Mouse (Mus musculus) kidney, embryonic 15.5 days (tissue): ENCODE results near the gene 1110051M20Rik. TPM values are rescaled to one million over a fixed set of nuclear protein-coding genes. Genes with fewer than 3 reads are reported as not detected.

Experiments
- ATAC-seq: fragments of 200-750 bp; cut with Nextera tagmentation; replicated peaks from 2 replicates; pipeline ENCODE4 v1.8.0; 2017; ENCODE audit warnings: moderate TSS enrichment; ENCODE audit not compliant: low FRiP score
- H3K27ac ChIP-seq: fragments of 300-500 bp; sonication (generic); 2 replicates; pipeline ENCODE4 v1.5.1; 2015; ENCODE audit warnings: mild to moderate bottlenecking, inconsistent platforms
- H3K27me3 ChIP-seq: fragments of 300-500 bp; sonication (generic); 2 replicates; pipeline ENCODE4 v1.6.1; 2015; ENCODE audit warnings: inconsistent platforms
- H3K36me3 ChIP-seq: fragments of 300-500 bp; sonication (generic); 2 replicates; pipeline ENCODE4 v1.6.1; 2015; ENCODE audit warnings: inconsistent platforms
- H3K4me1 ChIP-seq: fragments of 300-500 bp; sonication (generic); 2 replicates; pipeline ENCODE4 v1.6.1; 2015; ENCODE audit warnings: inconsistent platforms
- H3K4me2 ChIP-seq: fragments of 300-500 bp; sonication (generic); 2 replicates; pipeline ENCODE4 v1.6.1; 2015; ENCODE audit warnings: moderate library complexity, mild to moderate bottlenecking, inconsistent platforms
- H3K4me3 ChIP-seq: fragments of 300-500 bp; sonication (generic); replicated peaks from 2 replicates; pipeline ENCODE4 v1.5.1; 2015; ENCODE audit warnings: mild to moderate bottlenecking, inconsistent platforms
- H3K9ac ChIP-seq: fragments of 300-500 bp; sonication (generic); 2 replicates; pipeline ENCODE4 v1.6.1; 2015; ENCODE audit warnings: mild to moderate bottlenecking, inconsistent platforms
- H3K9me3 ChIP-seq: fragments of 300-500 bp; sonication (generic); replicated peaks from 2 replicates; pipeline ENCODE4 v1.6.1; 2016; ENCODE audit warnings: inconsistent platforms
- WGBS: fragments of 180-500 bp; shearing (Covaris S2); methylation state at CpG from one replicate; pipeline ENCODE4 v1.1.7; 2015; ENCODE audit warnings: mixed read lengths; 5-methylcytosine and 5-hydroxymethylcytosine counted together
- polyA plus RNA-seq: library from polyadenylated mRNA; unstranded; fragments of >200 nt; fragmentation: Nextera tagmentation; extraction: Ambion mirVana; gene quantifications from 2 replicates; pipeline ENCODE4 v1.2.1, GENCODE M21; 2015

The 1110051M20Rik gene
- polyA plus RNA-seq, 1 experiment from 2014 or later = 65.7 TPM

- H3K4me1 ChIP-seq = peaks cover 26% of the 10 kb centered on the region
- ATAC-seq = no peak
- H3K36me3 ChIP-seq = peaks cover 55% of the 10 kb centered on the region
- 80% methylated on average over 17 of the region's 17 CpGs for WGBS
- no peaks in the 10 kb centered on the region for H3K27me3 ChIP-seq
- peak overlapping the region; percentile 44 for H3K9ac ChIP-seq
- H3K27ac ChIP-seq = peak overlapping the region; percentile 93
- H3K4me3 ChIP-seq = peak overlapping the region; percentile 75
- no peaks in the 10 kb centered on the region for H3K9me3 ChIP-seq
- H3K4me2 ChIP-seq = peak overlapping the region; percentile 66
These were observed 180.5 kb downstream of the 1110051M20Rik start for GRCm38 (mm10) chr2:91263692-91264660.

GRCm38 (mm10) chr2:91259493-91259892 is 185.0 kb downstream of the 1110051M20Rik start:
- Histone ChIP-seq H3K4me2 (no peak overlapping the region), H3K9ac (no peak overlapping the region), H3K4me1 (peaks cover 45% of the 10 kb centered on the region), H3K9me3 (no peaks in the 10 kb centered on the region), H3K36me3 (peaks cover 28% of the 10 kb centered on the region), H3K27ac (no peak overlapping the region), H3K27me3 (peaks cover 21% of the 10 kb centered on the region), H3K4me3 (no peak overlapping the region)
- no peak for ATAC-seq
- 100% methylated on average over 1 of the region's 1 CpGs for WGBS

- H3K9ac ChIP-seq = no peak overlapping the region
- peaks cover 38% of the 10 kb centered on the region for H3K4me1 ChIP-seq
- H3K27ac ChIP-seq = no peak overlapping the region
- WGBS = 61% methylated on average over 1 of the region's 1 CpGs
- no peak overlapping the region for H3K4me2 ChIP-seq
- H3K36me3 ChIP-seq = peaks cover 28% of the 10 kb centered on the region
- H3K27me3 ChIP-seq = peaks cover 27% of the 10 kb centered on the region
- ATAC-seq = no peak
- H3K9me3 ChIP-seq = no peaks in the 10 kb centered on the region
- H3K4me3 ChIP-seq = no peak overlapping the region
These were observed 185.7 kb downstream of the 1110051M20Rik start for GRCm38 (mm10) chr2:91258830-91259229.

GRCm38 (mm10) chr2:91258054-91258453 is 186.4 kb downstream of the 1110051M20Rik start:
- 65% methylated on average over 5 of the region's 5 CpGs for WGBS
- H3K4me3 ChIP-seq = peak overlapping the region; percentile 83
- no peaks in the 10 kb centered on the region for H3K9me3 ChIP-seq
- no peak for ATAC-seq
- peaks cover 24% of the 10 kb centered on the region for H3K36me3 ChIP-seq
- H3K27me3 ChIP-seq = peaks cover 34% of the 10 kb centered on the region
- peak overlapping the region; percentile 62 for H3K9ac ChIP-seq
- H3K4me2 ChIP-seq = peak overlapping the region; percentile 90
- H3K27ac ChIP-seq = peak overlapping the region; percentile 90
- H3K4me1 ChIP-seq = peaks cover 36% of the 10 kb centered on the region

DNA sequence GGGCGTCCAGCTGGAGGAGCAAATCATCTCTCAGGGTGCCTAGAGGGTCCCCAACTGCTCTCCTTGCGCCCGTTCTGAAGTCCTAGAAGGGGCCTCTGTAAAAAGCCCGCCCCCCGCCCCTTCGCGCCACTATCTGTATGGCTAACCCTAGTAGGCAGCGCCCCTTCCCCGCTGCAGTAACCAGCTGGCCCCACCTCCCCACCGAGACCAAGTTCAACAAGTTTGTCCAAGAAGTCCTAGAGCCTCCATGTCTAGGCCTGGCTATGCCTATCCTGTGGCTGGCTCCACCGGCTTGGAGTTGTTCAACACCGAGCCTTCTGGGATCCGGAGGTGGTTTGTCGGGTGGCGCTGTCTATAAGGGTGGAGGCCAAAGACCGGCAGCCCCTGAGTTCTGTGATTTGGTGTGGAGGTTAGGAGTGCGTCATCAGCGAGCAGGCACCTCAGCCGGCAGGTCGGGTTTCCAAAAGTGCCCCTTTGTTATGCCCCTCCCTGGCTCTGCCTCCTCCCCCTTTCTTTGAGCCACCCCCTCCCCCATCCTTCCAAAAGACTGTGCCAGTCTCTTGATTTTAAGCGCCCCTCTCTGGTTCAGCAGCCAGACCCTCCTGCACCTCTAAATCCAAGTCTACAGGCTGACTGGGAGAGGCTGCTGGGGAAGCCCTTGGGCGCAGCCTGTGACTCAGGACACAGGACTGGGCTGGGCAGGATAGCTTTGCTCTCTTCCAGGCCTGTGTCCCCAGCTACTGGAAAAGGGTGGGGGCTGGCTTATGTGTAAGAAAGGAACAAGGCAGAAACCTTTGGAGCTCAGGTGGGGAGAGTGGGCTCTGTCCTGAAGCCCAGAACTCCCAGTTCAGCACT is 187.2 kb downstream of the 1110051M20Rik start:
- no peaks in the 10 kb centered on the region for H3K9me3 ChIP-seq
- ATAC-seq = peak; percentile 79
- WGBS = 2% methylated on average over 22 of the region's 22 CpGs
- peaks cover 36% of the 10 kb centered on the region for H3K4me1 ChIP-seq
- peaks cover 39% of the 10 kb centered on the region for H3K27me3 ChIP-seq
- H3K36me3 ChIP-seq = peaks cover 17% of the 10 kb centered on the region
- peak overlapping the region; percentile 83 for H3K4me3 ChIP-seq
- H3K27ac ChIP-seq = peak overlapping the region; percentile 90
- H3K9ac ChIP-seq = peak overlapping the region; percentile 62
- peak overlapping the region; percentile 90 for H3K4me2 ChIP-seq

GRCm38 (mm10) chr2:91256256-91257125 is 188.0 kb downstream of the 1110051M20Rik start:
- peak overlapping the region; percentile 62 for H3K9ac ChIP-seq
- H3K4me3 ChIP-seq = peak overlapping the region; percentile 83
- peak overlapping the region; percentile 90 for H3K4me2 ChIP-seq
- peaks cover 42% of the 10 kb centered on the region for H3K27me3 ChIP-seq
- peaks cover 11% of the 10 kb centered on the region for H3K36me3 ChIP-seq
- ATAC-seq = peak; percentile 72
- peak overlapping the region; percentile 90 for H3K27ac ChIP-seq
- H3K9me3 ChIP-seq = no peaks in the 10 kb centered on the region
- H3K4me1 ChIP-seq = peaks cover 36% of the 10 kb centered on the region
- under 1% methylated on average over 52 of the region's 52 CpGs for WGBS

DNA sequence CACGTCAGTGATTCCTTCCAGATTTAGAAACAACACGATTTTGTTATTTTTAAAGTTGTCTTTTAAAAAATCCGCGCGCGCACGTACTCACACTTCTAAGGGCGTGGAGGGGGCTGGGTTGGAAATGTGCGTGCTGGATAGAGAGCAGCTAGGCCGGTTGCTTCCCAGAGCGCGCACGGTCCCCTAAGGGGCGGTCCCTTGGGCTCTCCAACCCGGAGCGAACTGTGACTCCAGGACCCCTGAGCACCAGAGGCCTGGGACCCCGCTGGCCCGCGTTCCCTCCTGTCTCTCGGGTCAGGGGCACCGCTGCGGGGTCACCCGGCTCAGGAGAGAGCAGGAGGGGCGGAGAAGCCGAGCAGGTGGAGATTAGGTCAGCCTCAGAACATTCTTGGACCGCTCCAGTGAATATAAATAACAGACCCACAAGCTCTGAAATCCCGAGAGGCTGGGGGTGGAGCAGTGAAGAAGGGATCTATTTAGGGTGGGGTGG is 188.8 kb downstream of the 1110051M20Rik start, which contains the start of gene Pacsin3:
Pacsin3 (plus strand) TSS at position 294 of the 490 bp plus-strand sequence.
- H3K27ac ChIP-seq = peak within 1 kb of the TSS; percentile 90
- WGBS = 1% methylated on average over 27 of the region's 27 CpGs
- peak; percentile 37 for ATAC-seq
- peak within 1 kb of the TSS; percentile 62 for H3K9ac ChIP-seq
- H3K4me3 ChIP-seq = peak within 1 kb of the TSS; percentile 83
- H3K9me3 ChIP-seq = no peaks in the 10 kb centered on the region
- H3K27me3 ChIP-seq = peaks cover 42% of the 10 kb centered on the region
- peak within 1 kb of the TSS; percentile 90 for H3K4me2 ChIP-seq
- H3K4me1 ChIP-seq = peaks cover 36% of the 10 kb centered on the region
- H3K36me3 ChIP-seq = peaks cover 4% of the 10 kb centered on the region

GRCm38 (mm10) chr2:91254725-91255380 is 189.7 kb downstream of the 1110051M20Rik start:
- Histone ChIP-seq H3K27ac (no peak overlapping the region), H3K36me3 (no peaks in the 10 kb centered on the region), H3K9me3 (no peaks in the 10 kb centered on the region), H3K4me3 (peak overlapping the region; percentile 83), H3K4me1 (peaks cover 36% of the 10 kb centered on the region), H3K9ac (no peak overlapping the region), H3K4me2 (peak overlapping the region; percentile 90), H3K27me3 (peaks cover 42% of the 10 kb centered on the region)
- WGBS = 23% methylated on average over 8 of the region's 8 CpGs
- ATAC-seq = no peak

GRCm38 (mm10) chr2:91252512-91252911 is 192.0 kb downstream of the 1110051M20Rik start:
- Histone ChIP-seq H3K4me1 (peaks cover 27% of the 10 kb centered on the region), H3K36me3 (no peaks in the 10 kb centered on the region), H3K4me3 (no peak overlapping the region), H3K27ac (no peak overlapping the region), H3K9ac (no peak overlapping the region), H3K27me3 (peaks cover 42% of the 10 kb centered on the region), H3K9me3 (no peaks in the 10 kb centered on the region), H3K4me2 (no peak overlapping the region)
- WGBS = 55% methylated on average over 4 of the region's 4 CpGs
- ATAC-seq = no peak

GRCm38 (mm10) chr2:91252001-91252400 is 192.5 kb downstream of the 1110051M20Rik start:
- H3K27ac ChIP-seq = no peak overlapping the region
- H3K9ac ChIP-seq = no peak overlapping the region
- no peak for ATAC-seq
- H3K4me1 ChIP-seq = peaks cover 22% of the 10 kb centered on the region
- H3K4me2 ChIP-seq = no peak overlapping the region
- H3K36me3 ChIP-seq = no peaks in the 10 kb centered on the region
- no peak overlapping the region for H3K4me3 ChIP-seq
- H3K9me3 ChIP-seq = no peaks in the 10 kb centered on the region
- H3K27me3 ChIP-seq = peaks cover 42% of the 10 kb centered on the region
- WGBS = 74% methylated on average over 4 of the region's 4 CpGs
